Mouse (Mus musculus): ENCODE data around the gene Znhit3. TPM values are rescaled to one million over a fixed set of nuclear protein-coding genes. Genes with fewer than 3 reads are reported as not detected.

Gene Znhit3
- polyA plus RNA-seq, 1 experiment from 2014 or later = 38.6 TPM

- Histone ChIP-seq H3K9ac (no peak overlapping the region), H3K4me1 (peaks cover 29% of the 10 kb centered on the region), H3K36me3 (no peaks in the 10 kb centered on the region), H3K9me3 (no peaks in the 10 kb centered on the region), H3K27ac (replicated peaks) (no peak overlapping the region), H3K4me2 (no peak overlapping the region), H3K4me3 (no peak overlapping the region), H3K27me3 (replicated peaks) (peaks cover 51% of the 10 kb centered on the region)
- no peak for ATAC-seq (ENCODE audit: extremely low read depth, insufficient number of reproducible peaks, low FRiP score, low TSS enrichment)
- 33% methylated on average over 5 of the region's 5 CpGs for WGBS
Measured at GRCm38 (mm10) chr11:84956400-84956799, 40.2 kb upstream of the Znhit3 start.

- no peak for ATAC-seq (ENCODE audit: extremely low read depth, insufficient number of reproducible peaks, low FRiP score, low TSS enrichment)
- Histone ChIP-seq H3K27me3 (replicated peaks) (peaks cover 26% of the 10 kb centered on the region), H3K9ac (no peak overlapping the region), H3K4me1 (peaks cover 4% of the 10 kb centered on the region), H3K4me3 (no peak overlapping the region), H3K9me3 (no peaks in the 10 kb centered on the region), H3K36me3 (no peaks in the 10 kb centered on the region), H3K27ac (replicated peaks) (no peak overlapping the region), H3K4me2 (no peak overlapping the region)
- WGBS = 43% methylated on average over 2 of the region's 2 CpGs
Measured at GRCm38 (mm10) chr11:84952611-84953010, 36.4 kb upstream of the Znhit3 start.

- 35% methylated on average over 3 of the region's 3 CpGs for WGBS
- Histone ChIP-seq H3K9me3 (no peaks in the 10 kb centered on the region), H3K4me3 (no peak overlapping the region), H3K36me3 (no peaks in the 10 kb centered on the region), H3K4me1 (peaks cover 3% of the 10 kb centered on the region; the same call in 1 of the 2 replicates), H3K27me3 (replicated peaks) (peaks cover 43% of the 10 kb centered on the region), H3K27ac (replicated peaks) (no peak overlapping the region), H3K4me2 (no peak overlapping the region), H3K9ac (no peak overlapping the region)
- ATAC-seq (ENCODE audit: extremely low read depth, insufficient number of reproducible peaks, low FRiP score, low TSS enrichment) = no peak
Measured at GRCm38 (mm10) chr11:84948526-84948925, 32.4 kb upstream of the Znhit3 start.

GRCm38 (mm10) chr11:84948114-84948513 lies 31.9 kb upstream of the Znhit3 start:
- WGBS = 47% methylated on average over 3 of the region's 3 CpGs
- H3K4me2 ChIP-seq = no peak overlapping the region
- H3K36me3 ChIP-seq = no peaks in the 10 kb centered on the region
- peaks cover 47% of the 10 kb centered on the region for H3K27me3 ChIP-seq (replicated peaks)
- no peaks in the 10 kb centered on the region for H3K9me3 ChIP-seq
- H3K27ac ChIP-seq (replicated peaks) = no peak overlapping the region
- H3K4me1 ChIP-seq = peaks cover 4% of the 10 kb centered on the region; the same call in 1 of the 2 replicates
- no peak overlapping the region for H3K9ac ChIP-seq
- no peak overlapping the region for H3K4me3 ChIP-seq
- no peak for ATAC-seq (ENCODE audit: extremely low read depth, insufficient number of reproducible peaks, low FRiP score, low TSS enrichment)

- no peak overlapping the region for H3K4me3 ChIP-seq
- peaks cover 4% of the 10 kb centered on the region; the same call in 1 of the 2 replicates for H3K4me1 ChIP-seq
- H3K9me3 ChIP-seq = no peaks in the 10 kb centered on the region
- ATAC-seq (ENCODE audit: extremely low read depth, insufficient number of reproducible peaks, low FRiP score, low TSS enrichment) = no peak
- H3K36me3 ChIP-seq = no peaks in the 10 kb centered on the region
- H3K27me3 ChIP-seq (replicated peaks) = peaks cover 52% of the 10 kb centered on the region
- no peak overlapping the region for H3K27ac ChIP-seq (replicated peaks)
- no peak overlapping the region for H3K9ac ChIP-seq
- WGBS = 75% methylated on average over 6 of the region's 6 CpGs
- no peak overlapping the region for H3K4me2 ChIP-seq
Measured at GRCm38 (mm10) chr11:84947206-84947605, 31.0 kb upstream of the Znhit3 start.

GRCm38 (mm10) chr11:84945841-84946240 lies 29.7 kb upstream of the Znhit3 start:
- WGBS = 43% methylated on average over 3 of the region's 3 CpGs
- Histone ChIP-seq H3K9ac (no peak overlapping the region), H3K27me3 (replicated peaks) (peaks cover 45% of the 10 kb centered on the region), H3K9me3 (no peaks in the 10 kb centered on the region), H3K4me3 (no peak overlapping the region), H3K4me2 (no peak overlapping the region), H3K4me1 (peaks cover 4% of the 10 kb centered on the region; the same call in 1 of the 2 replicates), H3K36me3 (no peaks in the 10 kb centered on the region), H3K27ac (replicated peaks) (no peak overlapping the region)
- ATAC-seq (ENCODE audit: extremely low read depth, insufficient number of reproducible peaks, low FRiP score, low TSS enrichment) = no peak

- H3K4me3 ChIP-seq = no peak overlapping the region
- H3K4me2 ChIP-seq = no peak overlapping the region
- ATAC-seq (ENCODE audit: extremely low read depth, insufficient number of reproducible peaks, low FRiP score, low TSS enrichment) = no peak
- 2% methylated on average over 12 of the region's 12 CpGs for WGBS
- no peaks in the 10 kb centered on the region for H3K9me3 ChIP-seq
- H3K36me3 ChIP-seq = no peaks in the 10 kb centered on the region
- peaks cover 4% of the 10 kb centered on the region; the same call in 1 of the 2 replicates for H3K4me1 ChIP-seq
- peaks cover 45% of the 10 kb centered on the region for H3K27me3 ChIP-seq (replicated peaks)
- no peak overlapping the region for H3K9ac ChIP-seq
- no peak overlapping the region for H3K27ac ChIP-seq (replicated peaks)
Measured at GRCm38 (mm10) chr11:84944639-84945435, 28.7 kb upstream of the Znhit3 start.

- H3K9ac ChIP-seq = no peak overlapping the region
- H3K27ac ChIP-seq (replicated peaks) = no peak overlapping the region
- H3K4me2 ChIP-seq = peak overlapping the region; percentile 54
- no peaks in the 10 kb centered on the region for H3K9me3 ChIP-seq
- peak overlapping the region; percentile 16; the same call in 1 of the 2 replicates for H3K4me3 ChIP-seq
- WGBS = under 1% methylated on average over 15 of the region's 15 CpGs
- peaks cover 4% of the 10 kb centered on the region; the same call in 1 of the 2 replicates for H3K4me1 ChIP-seq
- ATAC-seq (ENCODE audit: extremely low read depth, insufficient number of reproducible peaks, low FRiP score, low TSS enrichment) = no peak
- H3K27me3 ChIP-seq (replicated peaks) = peaks cover 45% of the 10 kb centered on the region
- H3K36me3 ChIP-seq = no peaks in the 10 kb centered on the region
Measured at GRCm38 (mm10) chr11:84943948-84944347, 27.8 kb upstream of the Znhit3 start.

- ATAC-seq (ENCODE audit: extremely low read depth, insufficient number of reproducible peaks, low FRiP score, low TSS enrichment) = no peak
- H3K9me3 ChIP-seq = no peaks in the 10 kb centered on the region
- peaks cover 4% of the 10 kb centered on the region; the same call in 1 of the 2 replicates for H3K4me1 ChIP-seq
- no peak overlapping the region for H3K4me3 ChIP-seq
- H3K27ac ChIP-seq (replicated peaks) = no peak overlapping the region
- no peak overlapping the region for H3K4me2 ChIP-seq
- H3K27me3 ChIP-seq (replicated peaks) = peaks cover 25% of the 10 kb centered on the region
- no peaks in the 10 kb centered on the region for H3K36me3 ChIP-seq
- H3K9ac ChIP-seq = no peak overlapping the region
- 73% methylated on average over 10 of the region's 10 CpGs for WGBS
Measured at GRCm38 (mm10) chr11:84940140-84940539, 24.0 kb upstream of the Znhit3 start.

GRCm38 (mm10) chr11:84939508-84940053 lies 23.4 kb upstream of the Znhit3 start:
- Histone ChIP-seq H3K27ac (replicated peaks) (no peak overlapping the region), H3K9ac (no peak overlapping the region), H3K36me3 (no peaks in the 10 kb centered on the region), H3K9me3 (no peaks in the 10 kb centered on the region), H3K4me1 (peaks cover 4% of the 10 kb centered on the region; the same call in 1 of the 2 replicates), H3K4me2 (no peak overlapping the region), H3K4me3 (no peak overlapping the region), H3K27me3 (replicated peaks) (peaks cover 19% of the 10 kb centered on the region)
- ATAC-seq (ENCODE audit: extremely low read depth, insufficient number of reproducible peaks, low FRiP score, low TSS enrichment) = no peak
- WGBS = 51% methylated on average over 8 of the region's 8 CpGs

GRCm38 (mm10) chr11:84932261-84932660 lies 16.1 kb upstream of the Znhit3 start:
- no peaks in the 10 kb centered on the region for H3K9me3 ChIP-seq
- no peak overlapping the region for H3K4me2 ChIP-seq
- no peak overlapping the region for H3K4me3 ChIP-seq
- no peaks in the 10 kb centered on the region for H3K36me3 ChIP-seq
- H3K27me3 ChIP-seq (replicated peaks) = no peaks in the 10 kb centered on the region
- WGBS = 14% methylated on average over 6 of the region's 6 CpGs
- no peaks in the 10 kb centered on the region for H3K4me1 ChIP-seq
- ATAC-seq (ENCODE audit: extremely low read depth, insufficient number of reproducible peaks, low FRiP score, low TSS enrichment) = no peak
- no peak overlapping the region for H3K27ac ChIP-seq (replicated peaks)
- no peak overlapping the region for H3K9ac ChIP-seq

All from heart, embryonic 13.5 days (tissue).